Mouse (Mus musculus) heart, adult 18-20 months (tissue): ENCODE data around the gene Rbm47. TPM values are rescaled to one million over a fixed set of nuclear protein-coding genes. Genes with fewer than 3 reads are reported as not detected.

Experiments used
- DNase-seq, 2 experiments: peaks; one replicate each; pipeline ENCODE4 v3.0.0; 2021 to 2022; ENCODE audit warnings: mixed read lengths in 1 of 2
- total RNA-seq, 2 experiments: library from RNA; stranded (reverse); gene quantifications; 2 replicates each; pipeline ENCODE4 v1.2.3; 2021

The Rbm47 gene
- total RNA-seq, 2 experiments from 2014 or later: 2.1 to 5.2 TPM

GRCm38 (mm10) chr5:66085478-66085877, 87.4 kb downstream of the Rbm47 start:
- no peak for DNase-seq

GRCm38 (mm10) chr5:66084541-66084940, 88.4 kb downstream of the Rbm47 start:
- no peak for DNase-seq

DNA sequence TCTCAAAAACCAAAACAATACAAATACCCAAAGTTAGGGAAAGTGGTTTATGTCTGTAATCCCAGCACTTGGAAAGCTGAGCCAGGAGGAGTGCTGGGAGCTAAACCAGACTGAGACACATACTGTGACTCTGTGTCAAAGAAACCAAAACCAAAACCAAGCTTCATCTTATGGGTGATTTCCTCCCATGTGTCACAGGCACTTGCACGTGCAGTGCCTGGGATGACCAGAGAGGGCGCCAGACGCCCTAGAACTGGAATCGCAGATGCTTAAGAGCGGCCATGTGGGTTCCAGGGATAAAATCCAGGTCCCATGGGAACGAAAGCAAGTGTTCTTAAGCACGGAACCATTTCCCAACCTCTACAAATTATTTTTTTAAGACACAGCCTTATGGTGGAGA, 89.6 kb downstream of the Rbm47 start:
- DNase-seq: peak; percentile 51 to 57

DNA sequence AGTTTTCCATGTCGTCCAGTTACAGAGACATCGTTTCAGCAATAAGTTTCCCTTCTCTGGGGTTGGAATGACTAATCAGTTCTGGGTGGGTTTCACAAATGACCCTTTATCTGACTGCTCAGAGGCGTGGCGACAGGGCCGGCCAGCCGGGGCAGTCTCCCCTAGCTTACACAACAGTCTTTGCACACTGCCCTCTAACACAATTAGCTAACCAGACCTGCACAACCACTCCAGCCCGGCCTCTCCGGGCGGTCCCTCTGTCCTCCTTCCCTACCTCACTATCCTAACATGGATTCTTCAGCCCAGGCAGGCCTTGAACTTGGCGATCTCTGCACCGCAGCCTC, 90.7 kb downstream of the Rbm47 start:
- no peak for DNase-seq

GRCm38 (mm10) chr5:66081443-66082228, 91.3 kb downstream of the Rbm47 start:
- DNase-seq: no peak

- no peak for DNase-seq
These were observed 92.2 kb downstream of the Rbm47 start for GRCm38 (mm10) chr5:66080529-66081220.

DNA sequence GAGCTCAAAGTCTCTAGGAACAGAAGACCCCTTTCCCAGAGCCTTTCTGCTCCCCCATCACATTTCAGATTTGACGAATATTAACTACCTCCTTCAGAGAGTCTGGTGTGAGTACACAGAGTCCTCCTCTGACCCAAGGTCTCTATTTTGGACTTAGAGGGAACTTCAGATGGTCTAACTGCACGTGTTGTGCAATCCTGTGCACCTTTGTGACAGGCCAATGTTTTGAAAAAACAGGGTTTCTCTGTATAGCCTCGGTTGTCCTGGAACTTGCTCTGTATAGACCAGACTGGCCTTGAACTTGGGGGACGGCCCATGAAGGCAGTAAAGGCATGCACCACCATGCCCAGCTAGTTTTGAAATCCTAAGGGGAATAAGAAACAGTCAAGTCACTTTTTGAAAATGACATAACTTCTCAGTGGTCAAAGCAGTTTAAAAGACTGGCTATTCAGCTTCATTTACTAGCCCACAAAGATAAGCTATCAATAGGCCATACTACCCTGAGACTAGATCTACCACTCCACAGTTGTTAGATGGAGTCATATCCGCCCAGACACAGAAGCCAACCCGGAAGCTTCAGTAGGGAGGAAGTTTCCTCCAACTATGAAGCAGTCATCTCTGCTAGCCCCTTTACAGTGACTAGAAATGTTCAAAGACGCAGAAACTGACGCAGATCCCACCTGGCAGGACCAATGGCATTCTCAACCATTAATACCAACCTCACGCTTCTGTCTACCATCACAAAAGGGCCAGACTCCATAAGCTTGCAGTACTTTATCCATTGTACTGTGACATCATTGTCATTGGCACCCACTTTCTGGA, 93.3 kb downstream of the Rbm47 start:
- no peak for DNase-seq

DNA sequence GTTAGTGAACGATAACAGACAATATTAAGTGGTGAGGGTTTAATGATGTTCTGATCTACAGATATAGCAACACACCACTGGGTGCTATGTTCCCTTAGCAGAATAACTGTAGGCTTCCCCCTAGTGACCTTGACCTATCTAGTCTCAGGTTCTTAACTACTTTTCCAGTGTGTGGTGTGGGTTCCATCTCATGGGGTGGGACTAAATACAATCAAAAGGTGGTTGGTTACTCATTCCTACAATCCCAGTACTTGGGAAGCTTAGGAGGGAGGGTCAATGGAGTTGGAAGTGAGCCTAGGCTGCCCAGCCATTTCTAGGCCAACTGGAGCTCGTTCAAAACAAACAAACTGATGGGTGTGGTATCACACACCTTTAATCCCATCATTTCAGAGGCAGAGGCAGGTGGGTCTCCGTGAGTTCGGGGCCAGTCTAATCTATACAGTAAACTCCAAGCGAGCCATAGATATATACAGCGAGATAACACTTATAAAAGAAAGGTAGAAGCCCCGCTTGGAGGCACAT, 94.4 kb downstream of the Rbm47 start:
- DNase-seq: no peak

DNA sequence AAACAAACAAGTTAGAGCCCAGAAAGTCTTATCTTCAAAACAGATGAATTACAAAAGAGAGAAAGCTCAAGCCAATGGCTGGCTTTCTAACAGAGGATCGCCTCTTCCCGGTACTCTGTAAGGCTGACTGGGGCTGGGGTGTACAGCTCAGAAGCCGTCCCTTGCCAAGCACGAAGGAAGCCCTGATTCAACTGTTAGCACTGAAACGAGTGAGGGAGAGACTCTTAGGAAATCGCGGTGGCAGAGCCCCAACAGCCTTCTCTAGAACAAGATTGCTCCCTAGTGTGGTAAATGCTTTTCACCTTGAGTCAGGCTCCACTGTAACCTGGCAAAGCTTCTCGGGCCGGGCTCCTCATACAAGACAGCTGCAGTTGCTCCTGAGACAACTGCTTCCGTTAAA, 95.5 kb downstream of the Rbm47 start:
- peak; percentile 70 to 87 for DNase-seq

- DNase-seq: peak in 1 of 2 experiments; percentile 37
These were observed 96.1 kb downstream of the Rbm47 start for GRCm38 (mm10) chr5:66076685-66077301.

GRCm38 (mm10) chr5:66075906-66076305, 97.0 kb downstream of the Rbm47 start:
- no peak for DNase-seq

DNA sequence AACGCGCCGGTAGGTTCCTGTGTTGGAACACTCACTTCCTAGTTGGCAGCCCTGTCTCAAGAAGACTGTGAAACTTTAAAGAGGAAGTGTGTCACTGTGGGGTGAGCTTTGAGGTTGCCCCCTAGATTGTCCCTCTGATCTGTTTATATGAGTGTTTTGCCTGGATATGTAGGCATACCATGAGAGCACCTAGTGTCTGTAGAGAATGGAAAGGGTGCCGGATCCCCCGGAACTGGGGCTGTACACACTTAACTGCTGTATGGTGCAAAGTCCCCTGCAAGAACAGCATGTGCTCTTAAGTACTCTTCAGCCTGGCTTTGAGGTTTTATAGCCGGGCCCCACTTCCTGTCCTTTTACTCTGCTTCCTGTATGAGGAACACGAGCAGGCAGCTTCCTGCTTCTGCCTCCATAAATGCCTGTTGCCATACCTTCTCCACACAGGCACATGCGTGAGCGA, 97.9 kb downstream of the Rbm47 start:
- peak; percentile 51 to 75 for DNase-seq

DNA sequence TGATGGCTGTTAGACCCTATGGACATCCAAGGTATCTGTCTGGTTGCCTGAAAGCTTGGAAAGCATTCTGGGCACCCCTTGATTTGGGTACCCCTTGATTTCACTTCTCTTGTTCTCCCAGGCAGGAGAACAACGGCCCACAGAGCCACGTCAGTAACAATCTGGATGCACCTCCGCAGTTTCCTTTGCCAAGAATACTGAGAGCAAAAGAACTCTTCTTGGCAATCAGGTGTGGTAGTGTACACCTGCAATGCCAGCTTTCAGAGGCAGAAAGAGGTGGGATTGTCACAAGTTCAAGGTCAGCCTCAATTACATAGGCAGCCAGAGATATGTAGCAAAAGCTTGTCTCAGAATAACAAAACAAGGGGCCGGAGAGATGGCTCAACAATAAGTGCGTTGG, 98.7 kb downstream of the Rbm47 start:
- DNase-seq: no peak

GRCm38 (mm10) chr5:66073604-66074164, 99.2 kb downstream of the Rbm47 start:
- no peak for DNase-seq

- DNase-seq: no peak
These were observed 101.2 kb downstream of the Rbm47 start for GRCm38 (mm10) chr5:66071722-66072121.

DNA sequence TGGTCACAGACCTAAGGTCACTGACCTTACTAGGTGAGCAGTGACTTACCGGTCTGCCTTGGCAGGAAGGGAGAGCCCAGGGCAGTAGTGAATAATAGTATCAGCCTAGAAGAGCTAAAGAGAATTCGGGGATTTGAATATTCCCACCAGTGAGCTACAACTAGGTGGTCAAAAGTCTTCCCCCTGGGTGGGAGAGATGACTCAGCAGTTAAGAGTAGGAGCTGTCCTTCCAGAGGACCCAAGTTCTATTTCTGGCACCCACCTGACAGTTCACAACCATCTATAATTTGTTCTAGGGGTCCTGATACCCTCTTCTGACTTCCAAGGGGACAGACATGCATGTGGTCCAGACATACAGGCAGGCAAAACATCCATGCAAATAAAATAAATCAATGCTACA, 102.6 kb downstream of the Rbm47 start:
- no peak for DNase-seq

DNA sequence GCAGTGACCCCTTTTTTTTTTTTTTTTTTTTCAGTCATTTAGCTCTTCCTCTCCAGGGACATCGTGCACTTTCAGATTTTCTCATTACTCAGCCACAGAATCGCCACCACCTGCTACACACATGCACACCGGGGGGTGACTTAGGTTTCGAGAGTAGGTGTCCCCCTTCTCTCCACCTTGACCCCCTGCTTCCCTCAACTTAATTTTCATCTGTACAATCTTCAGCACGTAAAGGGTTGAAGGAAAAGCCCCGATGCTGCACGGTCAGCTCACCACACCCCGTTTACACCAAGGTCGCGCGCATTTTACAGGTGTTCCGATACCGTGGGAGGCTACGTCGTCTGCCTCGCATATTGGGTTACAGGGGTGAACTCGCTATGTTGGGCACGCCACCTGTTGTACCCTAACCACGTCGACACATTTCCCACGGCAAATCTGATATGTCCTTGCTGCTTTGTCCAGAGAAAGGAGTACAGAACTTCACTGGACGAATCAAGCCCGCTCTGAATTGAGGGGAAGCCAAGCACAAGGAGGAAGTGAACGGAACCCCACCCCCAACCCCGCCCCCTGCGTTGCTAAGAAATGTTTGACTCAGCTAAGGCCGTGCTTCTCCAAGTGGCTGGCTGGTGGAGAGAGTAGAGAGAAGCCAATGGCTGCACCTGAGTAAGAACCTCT, 103.3 kb downstream of the Rbm47 start:
- peak; percentile 55 to 66 for DNase-seq

DNA sequence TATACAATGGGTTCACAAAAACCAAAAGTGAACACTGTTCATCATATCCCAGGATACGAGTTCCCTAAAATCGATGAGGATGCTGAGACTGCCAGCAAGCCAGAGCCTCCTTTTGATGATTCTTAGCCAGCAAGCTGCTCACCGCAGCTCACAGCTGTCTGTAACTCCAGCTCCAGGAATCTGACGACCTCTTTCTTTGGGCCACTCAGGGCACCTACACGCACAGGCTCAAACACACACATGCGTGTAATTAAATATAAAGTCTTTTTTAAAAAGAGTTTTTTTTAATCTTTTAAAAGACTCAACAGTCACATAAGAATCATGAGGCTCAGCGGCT, 103.8 kb downstream of the Rbm47 start:
- no peak for DNase-seq

DNA sequence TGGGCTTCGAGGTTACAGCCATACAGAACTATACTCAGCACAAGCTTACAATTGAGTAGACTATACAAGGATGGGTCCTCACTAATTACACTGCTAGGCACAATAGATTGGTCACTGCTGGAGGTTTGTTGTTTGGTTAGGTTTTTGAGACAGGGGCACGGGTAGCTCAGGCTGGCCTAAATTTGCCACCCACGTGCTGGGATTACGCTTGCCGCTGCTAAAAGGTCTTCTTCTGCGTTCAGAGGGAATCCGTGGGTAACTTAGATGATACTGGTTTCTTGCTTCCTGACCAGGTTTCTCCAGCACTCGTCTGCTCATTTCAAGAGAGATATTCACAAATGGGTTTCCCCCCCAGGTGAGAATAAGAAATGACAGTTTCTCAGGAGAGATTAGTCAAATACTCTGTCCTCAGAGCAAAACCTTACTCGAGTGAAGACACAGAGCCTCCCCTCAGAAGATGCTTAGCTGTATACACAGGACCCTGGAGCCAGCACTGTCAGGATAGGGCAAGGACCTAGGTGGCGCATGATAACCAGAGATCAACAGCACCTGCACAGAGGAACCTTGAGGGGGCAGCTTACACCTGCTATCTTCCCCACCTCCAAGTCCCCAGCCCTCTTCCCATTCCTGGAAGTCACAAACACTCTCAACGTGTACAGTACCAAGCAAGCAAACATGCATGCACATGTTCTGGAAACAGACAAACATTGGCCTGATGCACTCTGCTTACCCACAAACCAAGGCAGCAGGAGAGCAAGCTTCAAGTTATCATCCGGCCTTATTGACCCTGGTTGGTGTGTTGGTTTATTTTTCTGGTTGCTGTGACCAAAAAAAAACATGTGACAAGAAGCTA, 104.6 kb downstream of the Rbm47 start:
- no peak for DNase-seq

- DNase-seq: no peak
These were observed 105.7 kb downstream of the Rbm47 start for GRCm38 (mm10) chr5:66067219-66067618.

DNA sequence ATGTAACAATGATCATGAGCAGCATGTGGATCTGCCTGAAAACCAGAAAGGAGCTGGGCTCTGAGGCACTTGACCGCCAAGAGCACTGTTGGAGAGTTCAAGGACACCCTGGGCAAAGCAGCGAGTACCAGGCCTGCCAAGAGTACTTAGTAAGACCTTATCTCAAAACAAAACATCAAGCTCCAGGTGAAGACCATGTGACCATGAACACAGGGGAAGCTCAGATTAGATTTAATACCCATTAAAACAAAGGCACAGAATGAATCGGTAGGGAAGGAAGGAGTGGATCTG, 110.0 kb downstream of the Rbm47 start:
- DNase-seq: no peak
